Mouse (Mus musculus) neutrophil, adult 5-6 weeks (primary cell): Measurements from ENCODE around the gene Mllt3. TPM values are rescaled to one million over a fixed set of nuclear protein-coding genes. Genes with fewer than 3 reads are reported as not detected.
A peak's percentile ranks its signal among the peaks of the same experiment; 100 is the strongest.

ENCODE experiments used
- ATAC-seq: fragments of 151-379, 151-347 bp; 2 replicates; pipeline ENCODE4 v1.8.0; 2017; ENCODE audit warnings: mild to moderate bottlenecking, moderate TSS enrichment; ENCODE audit not compliant: insufficient number of reproducible peaks, poor library complexity, low FRiP score, severe bottlenecking; ENCODE audit errors: extremely low read depth
- total RNA-seq: library from RNA; stranded (forward); fragments of 200-1000 nt; gene quantifications from 2 replicates; pipeline ENCODE4 v1.2.3, GENCODE M21; 2017

Mllt3 gene
- total RNA-seq, 1 experiment from 2014 or later = 16.1 TPM

DNA sequence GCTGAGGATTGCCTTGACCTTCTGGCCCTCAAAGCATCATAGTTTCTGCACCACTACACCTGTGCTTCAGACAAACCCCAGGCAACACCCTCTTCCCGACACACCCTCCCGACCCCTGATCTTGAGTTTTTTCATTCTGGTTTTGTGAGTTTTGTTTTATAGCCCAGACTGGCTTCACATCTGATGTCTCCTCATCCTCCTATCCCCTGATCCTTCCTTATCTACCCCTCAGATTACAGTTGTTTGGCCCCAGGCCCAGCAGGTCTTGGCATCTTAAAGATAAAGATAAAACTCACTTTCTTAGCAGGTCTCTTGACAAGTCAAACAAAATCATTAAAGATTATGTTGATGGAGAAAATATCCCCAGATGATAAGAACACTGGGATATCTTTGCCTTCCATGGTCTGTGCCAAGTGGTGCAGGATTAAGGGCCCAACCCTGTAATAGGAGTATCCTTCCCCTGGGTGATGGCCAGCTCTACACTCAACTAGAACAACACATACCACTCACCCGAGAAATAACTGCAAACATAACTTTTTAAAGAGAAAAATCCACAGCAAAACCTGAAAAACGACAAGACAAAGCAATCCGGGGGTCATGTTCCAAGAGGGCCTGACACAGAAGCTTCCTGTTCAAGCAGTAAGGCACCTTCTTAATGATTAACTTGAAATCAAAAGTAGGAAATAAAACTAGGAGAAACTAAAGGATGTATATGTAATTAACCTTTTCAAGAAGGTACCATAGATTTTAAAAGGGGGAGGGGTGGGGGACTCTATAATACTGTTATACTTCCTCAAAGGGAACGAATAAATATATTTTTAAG lies 121.8 kb downstream of the Mllt3 start:
- ATAC-seq = no peak

DNA sequence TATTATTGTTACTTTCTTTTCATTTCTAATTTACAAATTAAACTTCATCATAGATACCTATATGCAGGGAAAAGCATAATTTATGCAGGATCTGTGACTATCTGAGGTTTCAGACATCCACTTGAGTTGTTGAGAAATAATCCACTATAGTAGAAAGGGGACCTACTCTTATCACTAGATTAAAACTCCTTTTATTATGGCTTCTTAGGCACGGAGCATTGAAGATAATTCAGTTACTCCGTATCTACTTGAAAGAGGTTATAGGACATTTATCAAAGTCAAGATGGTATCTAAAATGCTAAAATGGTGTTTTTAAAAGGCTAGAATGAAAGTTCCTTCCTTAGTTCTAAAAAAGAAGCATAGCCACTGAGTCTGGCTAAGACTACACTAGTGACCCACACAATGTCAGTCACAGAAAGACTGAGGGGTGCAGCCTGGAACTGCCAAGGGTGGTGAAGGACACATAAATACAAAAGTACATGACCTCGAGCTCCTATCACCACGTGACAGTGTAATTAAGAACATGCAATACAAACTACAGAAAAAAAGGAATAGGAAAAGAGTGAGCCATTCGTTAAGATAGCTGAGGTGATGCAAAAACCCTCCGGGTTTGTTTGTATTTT lies 127.9 kb downstream of the Mllt3 start:
- ATAC-seq = no peak

DNA sequence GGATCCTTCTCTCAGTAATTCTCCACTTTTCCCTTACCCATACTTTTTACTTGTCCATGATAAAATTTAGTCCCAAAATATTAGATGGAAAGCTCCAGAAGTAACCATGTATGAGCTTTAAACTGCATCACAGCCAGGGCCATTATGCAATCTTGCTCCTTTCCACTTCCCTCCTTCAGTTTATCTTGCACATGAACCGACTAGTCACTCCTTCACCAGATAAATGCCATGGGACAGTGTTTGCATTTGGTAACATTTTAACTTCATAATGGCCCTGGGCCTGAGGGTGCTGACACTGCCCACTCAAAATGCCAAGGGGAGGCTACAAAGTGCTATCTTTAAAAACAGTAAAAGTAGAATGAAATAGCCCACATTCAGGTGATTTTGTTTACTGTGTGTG lies 128.4 kb downstream of the Mllt3 start:
- ATAC-seq = no peak

GRCm38 (mm10) chr4:87902584-87902983 lies 130.6 kb downstream of the Mllt3 start:
- ATAC-seq = no peak

GRCm38 (mm10) chr4:87901166-87901565 lies 132.0 kb downstream of the Mllt3 start:
- ATAC-seq = no peak

DNA sequence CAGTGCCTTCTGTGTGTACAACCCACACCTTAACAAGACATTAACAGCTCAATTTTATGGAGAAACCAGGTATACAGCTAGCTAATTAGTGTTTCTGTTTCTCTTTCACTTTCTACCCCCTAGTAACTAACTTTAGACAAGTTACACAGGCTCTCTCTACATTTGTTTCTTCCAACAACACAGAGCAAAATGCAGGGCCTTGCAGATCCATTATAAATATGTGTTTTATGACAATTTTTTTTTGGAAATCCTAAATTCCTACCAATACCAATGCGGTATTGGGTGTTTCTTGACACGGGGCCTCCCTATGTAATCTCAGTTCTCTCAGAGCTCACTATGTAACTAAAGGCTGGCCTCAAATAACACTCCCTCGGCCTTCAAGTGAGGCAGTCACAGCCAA lies 139.7 kb downstream of the Mllt3 start:
- peak; percentile 46; the same call in 1 of the 2 replicates for ATAC-seq

GRCm38 (mm10) chr4:87893012-87893411 lies 140.2 kb downstream of the Mllt3 start:
- ATAC-seq = 0 out of 2 replicates have a peak, but pooled peaks have one; percentile 26

- ATAC-seq = no peak
Measured at GRCm38 (mm10) chr4:87883225-87883875, 149.8 kb downstream of the Mllt3 start.

DNA sequence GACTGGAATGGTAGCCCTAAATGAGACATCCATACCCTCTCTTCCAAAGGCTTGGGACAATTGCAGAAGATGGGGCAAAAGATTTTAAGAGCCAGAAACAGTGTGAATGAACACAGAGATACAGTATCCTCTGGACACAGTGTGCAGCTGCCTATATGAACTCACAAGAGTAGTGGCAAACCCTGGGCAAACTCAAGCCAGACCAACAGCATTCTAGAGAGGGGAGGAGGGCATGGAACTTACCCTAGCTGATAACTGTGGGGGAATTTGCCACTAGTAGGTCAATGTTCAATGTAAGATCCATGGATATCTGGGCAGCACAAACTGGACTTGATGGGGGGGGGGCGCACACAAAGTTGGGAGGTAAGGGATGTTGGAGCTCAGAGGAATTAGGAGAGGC lies 151.2 kb downstream of the Mllt3 start:
- no peak for ATAC-seq

GRCm38 (mm10) chr4:87881583-87881982 lies 151.6 kb downstream of the Mllt3 start:
- ATAC-seq = no peak

DNA sequence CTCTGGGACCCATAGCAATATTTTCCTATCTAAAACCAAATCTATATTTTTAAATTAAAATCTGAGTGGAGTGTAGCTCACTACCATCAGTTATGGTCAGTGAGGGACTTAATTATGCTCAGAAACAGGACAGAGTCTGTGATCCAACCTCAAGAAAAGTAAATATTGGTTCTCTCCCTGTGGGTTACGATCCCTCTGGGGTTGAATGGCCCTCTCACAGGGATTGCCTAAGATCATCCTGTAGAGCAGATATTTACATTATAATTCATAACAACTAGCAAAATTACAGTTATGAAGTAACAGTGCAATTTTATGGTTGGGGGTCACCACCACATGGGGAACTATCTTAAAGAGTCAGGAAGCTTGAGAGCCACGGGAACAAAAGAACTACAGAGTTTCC lies 152.9 kb downstream of the Mllt3 start:
- ATAC-seq = no peak

GRCm38 (mm10) chr4:87878701-87879100 lies 154.5 kb downstream of the Mllt3 start:
- ATAC-seq = no peak

GRCm38 (mm10) chr4:87870563-87870962 lies 162.6 kb downstream of the Mllt3 start:
- ATAC-seq = no peak

GRCm38 (mm10) chr4:87866564-87866963 lies 166.6 kb downstream of the Mllt3 start:
- ATAC-seq = no peak

GRCm38 (mm10) chr4:87865848-87866247 lies 167.3 kb downstream of the Mllt3 start:
- ATAC-seq = no peak

GRCm38 (mm10) chr4:87865041-87865440 lies 168.1 kb downstream of the Mllt3 start:
- ATAC-seq = no peak

DNA sequence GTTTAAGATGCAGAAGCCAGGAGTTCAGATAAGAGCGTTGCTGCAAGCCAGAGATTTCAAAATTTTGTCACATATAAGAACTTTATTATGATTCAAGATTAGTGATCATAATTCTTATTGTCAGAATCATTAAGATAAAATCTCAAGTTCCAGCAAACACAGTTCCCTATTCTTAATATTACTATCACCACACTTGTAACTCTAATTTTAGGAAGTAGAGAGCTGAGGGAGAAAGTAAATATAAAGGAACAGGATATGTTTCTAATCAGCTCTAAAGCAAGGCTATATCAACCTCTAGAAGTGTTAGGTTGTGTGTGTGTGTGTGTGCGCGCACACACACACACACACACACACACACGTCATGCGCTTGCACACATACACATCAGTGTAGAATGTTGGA lies 170.0 kb downstream of the Mllt3 start:
- ATAC-seq = no peak

DNA sequence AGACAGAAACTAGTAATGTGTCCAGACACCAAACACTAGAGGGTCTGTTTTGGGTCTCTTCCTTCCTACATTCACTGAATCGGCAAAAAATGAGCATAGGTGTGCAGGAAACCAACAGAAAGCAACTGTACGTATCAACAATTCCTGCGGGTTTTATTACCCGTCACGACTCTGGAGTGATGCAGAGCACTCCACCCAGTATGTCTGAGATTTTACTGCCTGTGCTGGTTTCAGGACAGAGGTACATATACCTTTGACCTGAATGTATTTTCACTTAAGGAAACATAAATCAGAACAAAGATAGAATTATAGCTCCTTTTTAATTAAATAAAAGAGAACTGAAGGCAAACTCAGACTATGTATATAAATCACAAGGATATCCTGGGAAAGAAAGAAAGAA lies 172.4 kb downstream of the Mllt3 start:
- no peak for ATAC-seq

DNA sequence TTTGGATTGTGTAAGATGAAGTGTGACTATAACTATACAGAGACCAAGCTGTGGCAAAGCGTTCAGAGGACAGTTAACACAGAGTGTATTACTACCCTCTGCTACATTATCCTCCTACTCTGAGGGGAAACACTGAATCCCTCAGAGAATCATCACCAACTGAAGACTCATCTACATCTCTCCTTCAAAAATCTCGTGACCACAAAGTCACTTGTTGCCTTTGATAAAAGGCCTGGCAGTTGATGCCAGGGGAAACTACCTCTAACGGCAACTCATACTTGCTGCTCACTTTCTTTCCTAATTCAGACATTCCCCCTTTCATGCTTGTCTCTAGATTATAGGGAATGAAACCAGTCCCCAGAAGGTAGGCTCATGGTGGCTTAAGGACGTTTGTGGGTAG lies 174.0 kb downstream of the Mllt3 start:
- ATAC-seq = no peak

DNA sequence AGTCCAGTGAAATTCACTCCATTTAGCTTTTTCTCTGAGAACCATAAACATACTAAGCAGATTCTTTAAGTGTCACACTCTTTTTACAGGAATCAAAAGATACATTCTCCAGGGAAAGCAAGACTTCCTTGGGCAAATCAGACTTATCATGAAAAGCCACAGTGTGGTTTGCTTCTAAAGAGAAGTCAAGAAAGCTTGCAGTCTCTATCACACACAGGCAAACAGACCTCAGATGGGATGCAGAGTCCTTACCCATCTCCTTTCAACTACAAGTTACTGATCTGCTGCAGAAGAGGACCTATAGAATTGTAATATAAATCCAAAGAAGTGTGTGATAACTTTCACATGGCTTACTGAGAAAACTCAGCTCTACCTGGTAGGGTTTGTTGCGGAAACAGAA lies 175.2 kb downstream of the Mllt3 start:
- ATAC-seq = no peak
